Mouse (Mus musculus) embryonic fibroblast, embryonic 13.5 days (primary cell): ENCODE results near the gene Il12rb2.

Source experiments
- CTCF ChIP-seq: IDR thresholded peaks from 2 replicates; pipeline ENCODE4 v1.5.1; 2011; ENCODE audit warnings: mild to moderate bottlenecking, control low read depth, low read length, moderate library complexity, borderline replicate concordance; ENCODE audit not compliant: insufficient read depth
- POLR2A ChIP-seq: IDR thresholded peaks from 2 replicates; pipeline ENCODE4 v1.6.1; 2011; ENCODE audit warnings: low read depth, mild to moderate bottlenecking, control low read depth, low read length, moderate library complexity

DNA sequence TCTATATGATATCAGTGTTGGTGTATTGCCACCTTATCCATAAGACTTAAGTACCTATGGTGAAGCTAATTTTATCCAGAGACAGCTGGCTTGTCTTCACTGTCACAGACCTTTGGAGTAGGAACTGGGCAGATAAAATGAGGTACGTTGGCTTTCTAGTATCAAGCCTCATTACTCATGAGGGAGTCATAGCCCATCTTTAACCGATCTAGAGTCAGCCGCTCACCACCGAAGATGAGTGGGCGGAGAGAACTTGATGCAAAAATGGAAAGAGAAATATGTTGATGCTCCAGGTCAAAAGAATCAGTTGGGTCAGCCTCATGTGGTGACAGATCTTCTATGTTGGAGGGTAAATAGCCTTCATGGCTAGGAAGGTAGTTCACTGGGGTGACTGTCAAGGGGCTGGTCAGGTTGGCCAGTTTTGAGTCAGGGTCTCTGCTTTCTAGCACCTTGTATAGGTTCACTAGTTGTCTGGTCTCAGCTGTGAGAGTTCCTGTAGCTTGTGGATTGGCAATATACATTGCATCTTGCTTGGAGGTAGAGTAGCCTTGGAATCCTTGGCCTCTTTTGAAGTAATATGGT is 83.9 kb downstream of the Il12rb2 start:
- TF ChIP-seq CTCF (no peak), POLR2A (no peak)
